Mouse (Mus musculus): ENCODE data around the gene Sp4.

The Sp4 gene

DNA sequence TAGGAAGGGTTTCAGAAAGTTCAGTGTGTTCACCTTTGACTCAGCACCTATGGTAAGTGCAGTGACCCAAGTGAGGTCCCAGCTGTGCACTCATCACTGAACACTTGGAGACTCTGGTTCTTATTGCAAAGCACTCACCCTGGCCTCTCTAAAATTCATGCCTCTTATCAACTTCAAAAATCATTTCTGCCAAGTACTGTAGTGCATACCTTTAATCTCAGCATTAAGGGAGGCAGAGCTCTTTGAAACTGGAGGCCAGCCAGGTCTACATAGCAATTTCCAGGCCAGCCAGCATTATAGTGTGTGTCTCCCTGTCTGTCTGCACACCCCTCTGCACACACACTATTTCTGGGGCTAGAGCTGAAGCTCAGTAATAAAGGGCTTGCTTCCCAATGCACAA, 36.3 kb downstream of the Sp4 start:
- no peak for DNase-seq

DNA sequence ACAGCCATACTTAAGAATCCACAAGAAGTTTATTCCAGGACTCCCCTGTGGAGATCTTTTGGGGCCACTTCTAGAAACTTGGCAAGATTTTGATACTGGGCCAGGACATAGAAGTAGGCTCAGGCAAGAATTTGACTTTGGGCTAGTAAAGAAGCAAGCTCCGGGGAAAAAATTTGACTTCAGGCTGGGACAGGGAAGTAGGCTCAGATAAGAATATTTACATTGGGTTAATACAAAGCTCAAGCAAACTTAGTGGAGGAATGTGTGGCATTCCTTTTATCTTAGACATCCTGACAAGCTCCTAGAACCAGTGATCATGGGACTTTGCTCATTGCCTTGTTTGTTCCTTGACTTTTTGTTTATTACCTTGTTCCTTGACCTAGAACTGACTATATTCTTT, 37.4 kb downstream of the Sp4 start:
- no peak for DNase-seq

DNA sequence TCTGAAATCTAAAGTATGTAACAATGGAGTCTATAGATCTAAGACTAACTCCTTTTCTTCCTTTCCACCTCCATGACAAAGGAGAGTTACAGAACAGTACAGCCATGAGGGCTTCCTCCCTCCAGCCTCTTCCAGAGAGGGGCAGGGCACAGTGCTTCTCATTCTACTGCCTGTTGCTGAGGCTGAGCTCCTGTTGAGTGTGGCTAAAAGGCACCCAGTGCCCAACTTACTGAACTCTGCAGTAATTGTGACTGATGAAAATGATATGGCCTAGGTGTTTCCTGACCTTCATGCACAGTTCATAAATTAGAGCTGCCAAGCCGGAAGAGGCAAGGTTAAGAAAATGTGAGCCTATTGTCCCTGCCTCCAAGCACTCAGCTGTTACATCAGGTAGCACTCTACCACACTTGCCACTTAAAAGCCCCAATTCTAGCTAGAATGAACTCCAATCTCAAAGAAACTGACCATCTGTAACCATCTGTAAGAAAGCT, 45.9 kb downstream of the Sp4 start:
- DNase-seq: no peak

GRCm38 (mm10) chr12:118221182-118221581, 80.1 kb downstream of the Sp4 start:
- no peak for DNase-seq

GRCm38 (mm10) chr12:118220062-118220461, 81.2 kb downstream of the Sp4 start:
- DNase-seq: no peak

GRCm38 (mm10) chr12:118212163-118212562, 89.1 kb downstream of the Sp4 start:
- no peak for DNase-seq

GRCm38 (mm10) chr12:118198386-118199093, 102.7 kb downstream of the Sp4 start, which contains the start of gene Dnah11:
Gene Dnah11 (minus strand): TSS chr12:118199043.
- peak; percentile 50 to 63 for DNase-seq

- no peak for DNase-seq
Measured at GRCm38 (mm10) chr12:118196583-118196982, 104.7 kb downstream of the Sp4 start.

DNA sequence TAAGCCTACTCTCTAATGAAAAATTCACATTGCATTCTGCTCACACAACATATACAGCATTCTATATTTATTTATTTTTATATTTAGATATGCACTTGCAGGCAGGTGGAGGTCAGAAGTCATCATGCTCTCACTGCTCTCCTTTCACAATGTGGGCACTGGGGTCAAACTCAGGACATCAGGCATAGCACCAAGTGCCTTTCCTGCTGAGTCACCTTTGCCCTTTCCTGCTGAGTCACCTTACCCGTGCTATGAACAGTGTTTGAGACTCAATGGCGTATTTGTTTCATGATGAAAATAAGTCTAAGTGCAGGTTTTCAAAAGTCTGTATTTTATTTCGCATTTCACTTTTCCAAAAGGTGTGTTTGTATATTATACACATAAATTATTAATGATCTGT, 111.7 kb downstream of the Sp4 start:
- DNase-seq: no peak

DNA sequence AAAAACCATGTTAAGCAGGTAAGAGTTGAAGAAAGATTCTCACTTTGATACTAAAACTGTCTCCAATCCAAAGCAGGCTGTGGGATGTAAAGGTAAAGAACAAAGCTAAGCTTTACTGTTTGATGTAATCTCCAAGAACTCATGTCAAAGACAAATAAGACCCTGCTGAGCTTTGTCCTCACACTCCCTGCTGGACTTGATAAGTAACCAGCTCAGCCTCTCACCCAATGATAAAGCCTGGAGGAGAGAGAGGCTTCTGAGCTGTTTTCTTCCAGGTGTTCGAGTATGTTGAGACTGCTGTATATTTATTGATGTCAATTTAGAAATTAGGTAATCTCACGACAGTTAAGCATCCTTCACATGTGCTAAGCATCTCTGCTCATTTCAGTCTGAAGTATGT, 113.6 kb downstream of the Sp4 start:
- DNase-seq: no peak

- DNase-seq: no peak
Measured at GRCm38 (mm10) chr12:118186881-118187489, 114.3 kb downstream of the Sp4 start.

- no peak for DNase-seq
Measured at GRCm38 (mm10) chr12:118186120-118186880, 114.9 kb downstream of the Sp4 start.

All from thymus, postnatal 36 days (tissue).